ENCODE assay signal across 10 mouse cellular contexts in the genomic region with DNA sequence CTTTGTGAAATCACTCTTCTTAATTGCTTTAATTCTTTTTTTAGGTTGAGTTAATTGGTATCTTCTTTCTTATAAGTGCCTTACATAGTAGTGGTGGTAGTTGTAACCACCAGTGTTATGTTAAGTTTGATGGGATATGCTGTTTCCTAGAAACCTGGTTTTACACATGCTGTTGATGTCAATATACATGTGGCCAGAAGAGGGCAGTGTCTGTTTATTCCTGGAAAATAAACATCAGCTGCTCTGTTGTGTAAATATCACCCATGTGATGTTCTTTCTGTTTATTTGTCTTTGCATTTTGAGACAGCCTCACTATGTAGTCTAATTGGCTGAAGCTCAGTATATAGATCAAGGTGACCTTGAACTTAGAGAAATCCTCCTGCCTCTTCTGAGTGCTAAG. TPM values are rescaled to one million over a fixed set of nuclear protein-coding genes. Genes with fewer than 3 reads are reported as not detected.
A peak's percentile ranks its signal among the peaks of the same experiment; 100 is the strongest.
DNase-seq lines count a peak whose midpoint lies in the region; ATAC-seq and TF ChIP-seq lines count a peak whose summit lies in the region.
"Had no signal": no experiment of that assay in that cellular context is flagged by ENCODE, and none has a peak within 500 bp of the region (broad histone marks: within the 10 kb centered on the region; RNA-seq: fewer than 3 reads in every experiment).

No protein-coding gene starts in this region.

- H3K36me3 ChIP-seq in hindbrain, embryonic 10.5 days: peaks cover 15% of the 10 kb centered on the region; the same call in 1 of the 2 replicates
- peaks cover 8% of the 10 kb centered on the region; the same call in 1 of the 2 replicates for H3K36me3 ChIP-seq in hindbrain, embryonic 12.5 days
- H3K36me3 ChIP-seq in forebrain, postnatal 0 days (ENCODE audit: insufficient read depth): peaks cover 27% of the 10 kb centered on the region

- H3K27ac ChIP-seq in hindbrain, embryonic 10.5 days: no peak overlapping the region
- no peak overlapping the region for H3K27ac ChIP-seq in hindbrain, embryonic 12.5 days
- no peak overlapping the region for H3K27ac ChIP-seq in forebrain, postnatal 0 days (ENCODE audit: low read depth, low read length)
- H3K27ac ChIP-seq: limb, embryonic 12.5 days; stomach, embryonic 15.5 days had no signal

- H3K9ac ChIP-seq in hindbrain, embryonic 12.5 days: no peak overlapping the region
- H3K9ac ChIP-seq in forebrain, postnatal 0 days: no peak overlapping the region
- H3K9ac ChIP-seq: limb, embryonic 12.5 days; stomach, embryonic 15.5 days had no signal

- ATAC-seq in hindbrain, embryonic 12.5 days (ENCODE audit: low FRiP score): no peak
- ATAC-seq in forebrain, postnatal 0 days: peak; percentile 50

- TF ChIP-seq CTCF in forebrain, postnatal 0 days (IDR thresholded peaks at IDR 0.05; ENCODE audit: low read depth): peak; percentile 73

- peak; percentile 5 for DNase-seq in hindbrain, embryonic 10.5 days (ENCODE audit: low spot score)
- DNase-seq in A20 (ENCODE audit: low read depth, low spot score) (peak; percentile 38), NIH3T3 (ENCODE audit: low read depth) (peak; percentile 86)
- DNase-seq in forebrain, postnatal 0 days: peak; percentile 67
- peak; percentile 73 for DNase-seq in retina, postnatal 1 day
- DNase-seq in adrenal gland, adult 18-20 months (ENCODE audit: low spot score in 2 of 2): no peak
- no peak for DNase-seq in spleen, postnatal 36 days (ENCODE audit: low spot score in 2 of 2)

- H3K4me1 ChIP-seq in hindbrain, embryonic 10.5 days (replicated peaks): no peaks in the 10 kb centered on the region
- H3K4me1 ChIP-seq in hindbrain, embryonic 12.5 days: no peaks in the 10 kb centered on the region
- H3K4me1 ChIP-seq in forebrain, postnatal 0 days (ENCODE audit: insufficient read depth): no peaks in the 10 kb centered on the region
- H3K4me1 ChIP-seq: limb, embryonic 12.5 days; stomach, embryonic 15.5 days had no signal

- no peak overlapping the region for H3K4me2 ChIP-seq in hindbrain, embryonic 12.5 days (replicated peaks)
- no peak overlapping the region for H3K4me2 ChIP-seq in forebrain, postnatal 0 days (ENCODE audit: low read depth)
- H3K4me2 ChIP-seq: limb, embryonic 12.5 days; stomach, embryonic 15.5 days had no signal

- no peaks in the 10 kb centered on the region for H3K9me3 ChIP-seq in hindbrain, embryonic 10.5 days
- no peaks in the 10 kb centered on the region for H3K9me3 ChIP-seq in hindbrain, embryonic 12.5 days (replicated peaks)
- H3K9me3 ChIP-seq in forebrain, postnatal 0 days (ENCODE audit: low read length): no peaks in the 10 kb centered on the region
- H3K9me3 ChIP-seq: limb, embryonic 12.5 days; stomach, embryonic 15.5 days had no signal

- no peaks in the 10 kb centered on the region for H3K27me3 ChIP-seq in hindbrain, embryonic 10.5 days (ENCODE audit: insufficient read depth, poor library complexity, severe bottlenecking)
- H3K27me3 ChIP-seq in hindbrain, embryonic 12.5 days: no peaks in the 10 kb centered on the region
- H3K27me3 ChIP-seq in forebrain, postnatal 0 days (ENCODE audit: insufficient read depth, low read length): no peaks in the 10 kb centered on the region
- H3K27me3 ChIP-seq: limb, embryonic 12.5 days; stomach, embryonic 15.5 days had no signal

- H3K4me3 ChIP-seq in hindbrain, embryonic 10.5 days: no peak overlapping the region
- no peak overlapping the region for H3K4me3 ChIP-seq in hindbrain, embryonic 12.5 days
- H3K4me3 ChIP-seq in forebrain, postnatal 0 days (ENCODE audit: low read depth, low read length): no peak overlapping the region
- H3K4me3 ChIP-seq: limb, embryonic 12.5 days; stomach, embryonic 15.5 days had no signal

RNA-seq across cellular contexts. Expression of a gene that starts 55.6 kb away (rescaled TPM):
- polyA plus RNA-seq in hindbrain, embryonic 10.5 days (2016; fragmentation: Nextera tagmentation; extraction: Ambion mirVana): 5.3 and 7.6 TPM in 2 replicates
- polyA plus RNA-seq in hindbrain, embryonic 12.5 days (2016; fragmentation: Nextera tagmentation; extraction: Ambion mirVana): 14.1 and 16.4 TPM in 2 replicates
- total RNA-seq in forebrain, postnatal 0 days (2014; rRNA removed): 61.2 and 80.3 TPM in 2 replicates
- polyA plus RNA-seq in forebrain, postnatal 0 days (2015; fragmentation: Nextera tagmentation; extraction: Ambion mirVana): 9.1 and 11.4 TPM in 2 replicates
- 10 to 100 TPM; 24.0 to 32.1 TPM for total RNA-seq in adrenal gland, adult 18-20 months (2021)

RNA-seq across cellular contexts. Expression of a gene that starts 55.6 kb away (rescaled TPM):
- polyA plus RNA-seq in hindbrain, embryonic 10.5 days (2016; fragmentation: Nextera tagmentation; extraction: Ambion mirVana): 30.3 and 50.9 TPM in 2 replicates
- 98.2 and 105 TPM in 2 replicates for polyA plus RNA-seq in hindbrain, embryonic 12.5 days (2016; fragmentation: Nextera tagmentation; extraction: Ambion mirVana)
- total RNA-seq in forebrain, postnatal 0 days (2014; rRNA removed): 88.5 and 97.9 TPM in 2 replicates
- polyA plus RNA-seq in forebrain, postnatal 0 days (2015; fragmentation: Nextera tagmentation; extraction: Ambion mirVana): 31.3 and 49.2 TPM in 2 replicates
- 10 to 100 TPM; 29.5 to 47.8 TPM for total RNA-seq in adrenal gland, adult 18-20 months (2021)

Comparison
In these comparisons a context has a peak if more than half of its experiments do, and no peak if none do; other contexts are left out.
1. DNase-seq: peak in hindbrain, embryonic 10.5 days (single experiment), A20 (single experiment), NIH3T3 (single experiment), forebrain, postnatal 0 days (single experiment) and retina, postnatal 1 day (single experiment); none in adrenal gland, adult 18-20 months (0 of 2) and spleen, postnatal 36 days (0 of 2).